Mouse (Mus musculus) left cerebral cortex, adult 11 months (tissue): ENCODE data around the gene Rims4.

Experiments
- DNase-seq: peaks from one replicate; pipeline ENCODE4 v3.0.0; 2022; ENCODE audit warnings: low spot score

Gene Rims4

GRCm38 (mm10) chr2:163918317-163919258 is at the start of gene Rims4:
Gene Rims4 (minus strand): TSS chr2:163918683.
- no peak for DNase-seq

- no peak for DNase-seq
Observed at GRCm38 (mm10) chr2:163965706-163966105, 47.2 kb upstream of the Rims4 start.

- no peak for DNase-seq
Observed at GRCm38 (mm10) chr2:163964606-163965560, 46.4 kb upstream of the Rims4 start.

GRCm38 (mm10) chr2:163953622-163954310 is 35.3 kb upstream of the Rims4 start:
- DNase-seq: no peak

GRCm38 (mm10) chr2:163951770-163952169 is 33.3 kb upstream of the Rims4 start:
- peak; percentile 38 for DNase-seq

- DNase-seq: no peak
Observed at GRCm38 (mm10) chr2:163947976-163948375, 29.5 kb upstream of the Rims4 start.

- no peak for DNase-seq
Observed at GRCm38 (mm10) chr2:163946221-163946620, 27.7 kb upstream of the Rims4 start.

GRCm38 (mm10) chr2:163944511-163944910 is 26.0 kb upstream of the Rims4 start:
- DNase-seq: no peak

- DNase-seq: no peak
Observed at GRCm38 (mm10) chr2:163943056-163943455, 24.6 kb upstream of the Rims4 start.

GRCm38 (mm10) chr2:163939522-163939921 is 21.0 kb upstream of the Rims4 start:
- peak; percentile 56 for DNase-seq

GRCm38 (mm10) chr2:163932151-163932550 is 13.7 kb upstream of the Rims4 start:
- no peak for DNase-seq

- no peak for DNase-seq
Observed at GRCm38 (mm10) chr2:163928464-163929200, 10.1 kb upstream of the Rims4 start.

- DNase-seq: no peak
Observed at GRCm38 (mm10) chr2:163925044-163925443, 6.6 kb upstream of the Rims4 start.

GRCm38 (mm10) chr2:163924531-163924930 is 6.0 kb upstream of the Rims4 start:
- no peak for DNase-seq

GRCm38 (mm10) chr2:163923113-163923512 is 4.6 kb upstream of the Rims4 start:
- DNase-seq: no peak

- DNase-seq: no peak
Observed at GRCm38 (mm10) chr2:163919581-163919980, 1.1 kb upstream of the Rims4 start.

GRCm38 (mm10) chr2:163916703-163917102 is 1.8 kb downstream of the Rims4 start:
- no peak for DNase-seq

- no peak for DNase-seq
Observed at GRCm38 (mm10) chr2:163915294-163915791, 3.1 kb downstream of the Rims4 start.

- peak; percentile 81 for DNase-seq
Observed at GRCm38 (mm10) chr2:163914107-163914506, 4.4 kb downstream of the Rims4 start.

GRCm38 (mm10) chr2:163913704-163914103 is 4.8 kb downstream of the Rims4 start:
- DNase-seq: no peak

- no peak for DNase-seq
Observed at GRCm38 (mm10) chr2:163911826-163912444, 6.5 kb downstream of the Rims4 start.
